Mouse (Mus musculus) testis, adult 2 months (tissue): ENCODE measurements around the gene Gad2.

Source experiments
- CTCF ChIP-seq: fragments of 200-500 bp; IDR thresholded peaks from 2 replicates; pipeline ENCODE4 v1.5.1; 2012; ENCODE audit warnings: low read depth, mild to moderate bottlenecking, inconsistent platforms, low read length, moderate library complexity; ENCODE audit not compliant: control insufficient read depth, insufficient read depth, insufficient replicate concordance
- POLR2A ChIP-seq: fragments of 200-500 bp; IDR thresholded peaks from 2 replicates; pipeline ENCODE4 v1.6.1; 2012; ENCODE audit warnings: low read depth, mild to moderate bottlenecking, inconsistent platforms, low read length, moderate library complexity; ENCODE audit not compliant: control insufficient read depth

DNA sequence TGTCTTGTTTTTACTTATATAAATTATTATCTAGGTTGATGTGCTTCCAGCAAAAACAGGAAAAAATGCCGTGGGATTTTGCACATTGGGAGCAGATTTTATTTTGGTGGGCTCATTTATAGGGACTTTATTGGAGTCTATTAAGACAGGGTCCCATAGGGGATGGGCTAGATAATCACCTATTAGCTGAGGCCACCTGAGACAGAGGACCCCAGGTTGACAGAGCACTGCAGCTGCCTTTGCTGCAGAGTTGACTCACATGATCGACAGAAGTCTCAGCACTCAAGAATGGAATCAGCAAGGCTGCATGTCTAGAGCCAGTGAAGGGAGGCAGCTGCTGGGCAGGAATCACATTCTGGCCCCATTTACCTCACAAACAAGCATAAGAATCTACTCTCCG, 84.2 kb downstream of the Gad2 start:
- TF ChIP-seq CTCF, result no peak
- TF ChIP-seq POLR2A, result no peak
